Mouse (Mus musculus) heart, postnatal 36 days (tissue): ENCODE results near the gene Snx11. TPM values are rescaled to one million over a fixed set of nuclear protein-coding genes. Genes with fewer than 3 reads are reported as not detected.

Experiments
- DNase-seq, 2 experiments: peaks; one replicate each; pipeline ENCODE4 v3.0.0; 2021 to 2022
- intact Hi-C: fragments of 180-260 bp; cut with DNase I; formaldehyde crosslinking; loops from one replicate; pipeline ENCODE4 v1.15.1; 2025
- total RNA-seq, 2 experiments: library from RNA; stranded (reverse); gene quantifications; 2 replicates each; pipeline ENCODE4 v1.2.3; 2021

Snx11 gene
- total RNA-seq, 2 experiments from 2014 or later, result 12.1 to 12.6 TPM

GRCm38 (mm10) chr11:96728577-96728976 is 48.8 kb downstream of the Snx11 start:
- DNase-seq, result no peak
- intact Hi-C loops, result no loop called here

DNA sequence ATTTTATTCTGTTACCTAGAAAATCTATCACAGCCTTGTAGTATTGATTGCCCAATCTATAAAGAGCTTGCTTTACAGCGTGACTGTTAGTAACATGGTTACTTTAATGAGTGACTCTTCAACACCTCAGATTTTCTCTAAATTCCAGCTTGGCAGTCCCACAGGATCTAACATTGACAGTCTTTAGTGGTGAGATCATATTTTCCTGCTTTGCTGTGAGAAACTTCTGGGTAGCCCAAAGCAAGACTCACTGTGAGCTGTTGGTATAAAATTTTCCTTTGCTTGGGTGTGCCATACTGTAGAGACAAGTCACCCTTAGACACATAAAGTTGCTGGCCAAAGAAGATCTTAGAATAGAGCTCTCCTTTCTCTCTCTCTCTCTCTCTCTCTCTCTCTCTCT is 51.5 kb downstream of the Snx11 start:
- intact Hi-C loops, result no loop called here
- DNase-seq, result no peak

GRCm38 (mm10) chr11:96718609-96719008 is 58.8 kb downstream of the Snx11 start:
- intact Hi-C loops, result no loop called here
- DNase-seq, result no peak

Other genes with a start within 250 kb of the Snx11 start
- 10 to 100 TPM; 32.5 to 35.2 TPM for gene Cbx1, start 11.6 kb upstream of the Snx11 start, total RNA-seq
- 100 to 1,000 TPM; 397 to 404 TPM for gene Nfe2l1, start 52.4 kb upstream of the Snx11 start, total RNA-seq
- gene Copz2, start 72.3 kb upstream of the Snx11 start, total RNA-seq, result 10 to 100 TPM; 36.0 to 39.4 TPM
- gene Cdk5rap3, start 138.9 kb upstream of the Snx11 start, total RNA-seq, result 10 to 100 TPM; 22.7 to 23.7 TPM
- 1 to 10 TPM in 1 of 2 experiments, under 1 TPM in 1; 0.73 to 1.8 TPM for gene Prr15l, start 150.5 kb upstream of the Snx11 start, total RNA-seq
- gene Pnpo, start 166.4 kb upstream of the Snx11 start, total RNA-seq, result 10 to 100 TPM; 12.8 to 13.9 TPM
- gene Sp2, start 205.4 kb upstream of the Snx11 start, total RNA-seq, result 10 to 100 TPM; 10.3 to 13.8 TPM
- gene Sp6, start 235.8 kb upstream of the Snx11 start, total RNA-seq, result under 1 TPM in 1 of 2 experiments, not detected in 1; 0.14 TPM